Comparison of ENCODE assay signal across 9 mouse cellular contexts in the genomic region with DNA sequence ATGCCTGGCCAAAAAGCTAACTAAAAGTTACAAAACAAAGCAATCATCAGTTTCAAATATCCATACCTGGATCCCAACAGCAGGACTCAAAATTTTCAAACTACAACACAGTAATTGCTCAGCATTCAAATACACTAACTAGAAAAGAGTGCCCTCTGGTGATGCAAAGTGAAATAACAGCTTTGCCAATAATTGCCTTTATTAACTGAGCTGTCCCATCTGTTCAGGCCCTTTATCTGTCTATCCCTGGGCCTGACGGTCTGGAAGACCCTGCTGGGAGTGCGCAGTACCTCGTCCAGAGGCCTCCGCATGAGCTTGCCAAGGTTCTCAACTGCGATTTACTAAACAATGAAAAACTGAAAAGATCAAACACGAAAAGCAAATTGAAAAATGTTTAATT. TPM values are rescaled to one million over a fixed set of nuclear protein-coding genes. Genes with fewer than 3 reads are reported as not detected.
A peak's percentile ranks its signal among the peaks of the same experiment; 100 is the strongest.
DNase-seq lines count a peak whose midpoint lies in the region; ATAC-seq and TF ChIP-seq lines count a peak whose summit lies in the region.
"Had no signal": no experiment of that assay in that cellular context is flagged by ENCODE, and none has a peak within 500 bp of the region (broad histone marks: within the 10 kb centered on the region; RNA-seq: fewer than 3 reads in every experiment).

No protein-coding gene starts in this region.

- H3K4me2 ChIP-seq in intestine, postnatal 0 days (replicated peaks; ENCODE audit: low read depth), result no peak overlapping the region
- no peak overlapping the region for H3K4me2 ChIP-seq in lung, embryonic 16.5 days (ENCODE audit: low read depth, low read length)
- H3K4me2 ChIP-seq: limb, embryonic 15.5 days had no signal

- H3K9ac ChIP-seq in liver, adult 2 months (ENCODE audit: low read depth, low read length), result no peak overlapping the region
- no peak overlapping the region for H3K9ac ChIP-seq in intestine, postnatal 0 days (ENCODE audit: low read depth, low read length)
- H3K9ac ChIP-seq in lung, embryonic 16.5 days (ENCODE audit: low read length), result no peak overlapping the region
- H3K9ac ChIP-seq: limb, embryonic 15.5 days had no signal

- no peak overlapping the region for H3K4me3 ChIP-seq in liver, adult 2 months (ENCODE audit: insufficient read depth, low read depth, low read length)
- no peak overlapping the region for H3K4me3 ChIP-seq in intestine, postnatal 0 days (ENCODE audit: low read depth, low read length)
- H3K4me3 ChIP-seq in lung, embryonic 16.5 days (ENCODE audit: low read length), result no peak overlapping the region
- H3K4me3 ChIP-seq: limb, embryonic 15.5 days had no signal

- peak; percentile 16 for DNase-seq in liver, adult 2 months (ENCODE audit: extremely low read depth, low read depth, low spot score)
- DNase-seq in liver (no peak), NIH3T3 (ENCODE audit: low read depth) (peak; percentile 76)
- peak; percentile 84 to 86 for DNase-seq in cerebellum, postnatal 10 days
- DNase-seq in retina, postnatal 7 days (ENCODE audit: low read depth, low spot score), result peak; percentile 43
- no peak for DNase-seq in spleen, adult 18-20 months

- no peaks in the 10 kb centered on the region for H3K79me2 ChIP-seq in liver, adult 2 months (ENCODE audit: control insufficient read depth, insufficient read depth, low read length)

- peak; percentile 31; the same call in 1 of the 2 replicates for TF ChIP-seq CTCF in liver, adult 2 months (IDR thresholded peaks at IDR 0.05; ENCODE audit: low read depth, low read length)
- TF ChIP-seq CTCF in intestine, postnatal 0 days (IDR thresholded peaks at IDR 0.05; ENCODE audit: low read depth), result peak; percentile 72

- H3K9me3 ChIP-seq in intestine, postnatal 0 days (ENCODE audit: control insufficient read depth), result no peaks in the 10 kb centered on the region
- H3K9me3 ChIP-seq in lung, embryonic 16.5 days (ENCODE audit: control insufficient read depth, low read length), result no peaks in the 10 kb centered on the region
- H3K9me3 ChIP-seq: limb, embryonic 15.5 days had no signal

- no peak for TF ChIP-seq POLR2A in liver, adult 2 months (IDR thresholded peaks at IDR 0.05; ENCODE audit: extremely low read depth, insufficient read depth, low read length)

- no peaks in the 10 kb centered on the region for H3K4me1 ChIP-seq in liver, adult 2 months (ENCODE audit: control insufficient read depth, insufficient read depth, low read length)
- no peaks in the 10 kb centered on the region for H3K4me1 ChIP-seq in intestine, postnatal 0 days (replicated peaks; ENCODE audit: control insufficient read depth, insufficient read depth, low read length)
- H3K4me1 ChIP-seq in lung, embryonic 16.5 days (replicated peaks; ENCODE audit: control insufficient read depth, insufficient read depth, low read length), result no peaks in the 10 kb centered on the region
- H3K4me1 ChIP-seq: limb, embryonic 15.5 days had no signal

- WGBS in liver, adult 2 months, result 50% methylated on average over 6 of the region's 6 CpGs
- WGBS in intestine, postnatal 0 days, result 51% methylated on average over 6 of the region's 6 CpGs
- 31% methylated on average over 6 of the region's 6 CpGs for whole genome bisulfite sequencing in lung, embryonic 16.5 days

- no peak for ATAC-seq in intestine, postnatal 0 days
- peak; percentile 61 for ATAC-seq in lung, embryonic 16.5 days (ENCODE audit: low read depth)

- no peaks in the 10 kb centered on the region for H3K27me3 ChIP-seq in liver, adult 2 months (ENCODE audit: control insufficient read depth, insufficient read depth, low read length)
- H3K27me3 ChIP-seq in intestine, postnatal 0 days (replicated peaks; ENCODE audit: control insufficient read depth, insufficient read depth, low read length), result no peaks in the 10 kb centered on the region
- no peaks in the 10 kb centered on the region for H3K27me3 ChIP-seq in lung, embryonic 16.5 days (ENCODE audit: control insufficient read depth, insufficient read depth, low read depth, low read length)
- H3K27me3 ChIP-seq: limb, embryonic 15.5 days had no signal

- no peak overlapping the region for H3K27ac ChIP-seq in liver, adult 2 months (replicated peaks; ENCODE audit: insufficient read depth, low read depth, low read length)
- no peak overlapping the region for H3K27ac ChIP-seq in intestine, postnatal 0 days (ENCODE audit: low read depth, low read length)
- no peak overlapping the region for H3K27ac ChIP-seq in lung, embryonic 16.5 days (ENCODE audit: low read length)
- H3K27ac ChIP-seq: limb, embryonic 15.5 days had no signal

- H3K36me3 ChIP-seq in liver, adult 2 months (ENCODE audit: control insufficient read depth, insufficient read depth, low read length), result no peaks in the 10 kb centered on the region
- no peaks in the 10 kb centered on the region for H3K36me3 ChIP-seq in intestine, postnatal 0 days (ENCODE audit: control insufficient read depth, insufficient read depth)
- H3K36me3 ChIP-seq in lung, embryonic 16.5 days (ENCODE audit: control insufficient read depth, insufficient read depth, low read length), result 0 out of 2 replicates have a peak, but pooled peaks cover 2% of the 10 kb centered on the region
- H3K36me3 ChIP-seq: limb, embryonic 15.5 days had no signal

RNA-seq across cellular contexts. Expression of a gene that starts 58.1 kb away (rescaled TPM):
- 1.2 and 1.6 TPM in 2 replicates for total RNA-seq in liver, adult 2 months (2014; rRNA removed)
- polyA plus RNA-seq in liver, adult 2 months (2012; rRNA removed), result 0.55 and 0.67 TPM in 2 replicates
- 2.0 and 3.7 TPM in 2 replicates for polyA plus RNA-seq in intestine, postnatal 0 days (2015; fragmentation: Nextera tagmentation; extraction: Ambion mirVana)
- 11.1 and 12.7 TPM in 2 replicates for polyA plus RNA-seq in lung, embryonic 16.5 days (2015; fragmentation: Nextera tagmentation; extraction: Ambion mirVana)

RNA-seq across cellular contexts. Expression of a gene that starts 58.3 kb away (rescaled TPM):
- total RNA-seq in liver, adult 2 months (2014; rRNA removed), result 0.13 TPM in 1 of 2 replicates, not detected in the other
- polyA plus RNA-seq in liver, adult 2 months (2012; rRNA removed), result not detected in 2 replicates
- 0.04 and 0.08 TPM in 2 replicates for polyA plus RNA-seq in intestine, postnatal 0 days (2015; fragmentation: Nextera tagmentation; extraction: Ambion mirVana)
- polyA plus RNA-seq in lung, embryonic 16.5 days (2015; fragmentation: Nextera tagmentation; extraction: Ambion mirVana), result 0.19 and 0.20 TPM in 2 replicates

Comparison
In these comparisons a context has a peak if more than half of its experiments do, and no peak if none do; other contexts are left out.
1. DNase-seq: peak in liver, adult 2 months (single experiment), NIH3T3 (single experiment), cerebellum, postnatal 10 days (2 of 2) and retina, postnatal 7 days (single experiment); none in liver (single experiment) and spleen, adult 18-20 months (0 of 2).